In genomic region chr10:52274910-52275604, GRCm38 (mm10) we compare ENCODE assay signal across 7 mouse cellular contexts. TPM values are rescaled to one million over a fixed set of nuclear protein-coding genes. Genes with fewer than 3 reads are reported as not detected.
DNase-seq lines count a peak whose midpoint lies in the region; ATAC-seq lines count a peak whose summit lies in the region.

No protein-coding gene starts in this region.

- intact Hi-C loops in left cerebral cortex, postnatal 4 days (cut with DNase I) = no loop called here
- intact Hi-C loops in left cerebral cortex, postnatal 14 days (cut with DNase I) = no loop called here

- H3K27me3 ChIP-seq in forebrain, embryonic 13.5 days = no peaks in the 10 kb centered on the region
- H3K27me3 ChIP-seq in heart, embryonic 16.5 days (ENCODE audit: control insufficient read depth, insufficient read depth, low read length) = no peaks in the 10 kb centered on the region

- H3K36me3 ChIP-seq in forebrain, embryonic 13.5 days (ENCODE audit: poor library complexity, severe bottlenecking) = no peaks in the 10 kb centered on the region
- no peaks in the 10 kb centered on the region for H3K36me3 ChIP-seq in heart, embryonic 16.5 days (ENCODE audit: control insufficient read depth, insufficient read depth)

- peak overlapping the region; percentile 34; the same call in 1 of the 2 replicates for H3K9ac ChIP-seq in forebrain, embryonic 13.5 days
- H3K9ac ChIP-seq in heart, embryonic 16.5 days (ENCODE audit: low read length) = no peak overlapping the region

- DNase-seq in left cerebral cortex, postnatal 4 days = peak; percentile 4
- no peak for DNase-seq in left cerebral cortex, postnatal 14 days (ENCODE audit: low spot score in 2 of 2)
- DNase-seq in mesoderm, embryonic 11.5 days (ENCODE audit: low read depth, low spot score) = peak; percentile 16
- DNase-seq in ovary, adult 18-20 months (ENCODE audit: low spot score) = no peak
- no peak for DNase-seq in spleen, postnatal 4 days (ENCODE audit: low spot score in 2 of 2)

- H3K27ac ChIP-seq in forebrain, embryonic 13.5 days = peak overlapping the region; percentile 66
- peak overlapping the region; percentile 57 for H3K27ac ChIP-seq in heart, embryonic 16.5 days (ENCODE audit: low read length)

- H3K4me1 ChIP-seq in forebrain, embryonic 13.5 days = peaks cover 40% of the 10 kb centered on the region
- H3K4me1 ChIP-seq in heart, embryonic 16.5 days (ENCODE audit: control insufficient read depth, insufficient read depth, low read length) = peaks cover 7% of the 10 kb centered on the region

- no peaks in the 10 kb centered on the region for H3K9me3 ChIP-seq in forebrain, embryonic 13.5 days (replicated peaks)
- H3K9me3 ChIP-seq in heart, embryonic 16.5 days (replicated peaks; ENCODE audit: control insufficient read depth, low read length) = no peaks in the 10 kb centered on the region

- H3K4me3 ChIP-seq in forebrain, embryonic 13.5 days = no peak overlapping the region
- H3K4me3 ChIP-seq in heart, embryonic 16.5 days (ENCODE audit: low read length) = no peak overlapping the region

- WGBS in forebrain, embryonic 13.5 days = 28% methylated on average over 15 of the region's 15 CpGs
- 47% methylated on average over 15 of the region's 15 CpGs for WGBS in heart, embryonic 16.5 days

- ATAC-seq in forebrain, embryonic 13.5 days = peak; percentile 22; the same call in 1 of the 2 replicates
- 0 out of 2 replicates have a peak, but pooled peaks have one; percentile 28 for ATAC-seq in heart, embryonic 16.5 days (replicated peaks; ENCODE audit: extremely low read depth, insufficient read depth, low FRiP score)

- peak overlapping the region; percentile 32 for H3K4me2 ChIP-seq in forebrain, embryonic 13.5 days
- H3K4me2 ChIP-seq in heart, embryonic 16.5 days (ENCODE audit: low read depth, low read length) = no peak overlapping the region

RNA-seq across cellular contexts. Expression of gene Dcbld1, which starts 41.6 kb away (rescaled TPM):
- 10 to 100 TPM; 11.6 to 12.6 TPM for total RNA-seq in left cerebral cortex, postnatal 4 days (2021)
- 1 to 10 TPM; 5.3 to 6.9 TPM for total RNA-seq in left cerebral cortex, postnatal 14 days (2021)
- polyA plus RNA-seq in forebrain, embryonic 13.5 days (2015; fragmentation: Nextera tagmentation; extraction: Ambion mirVana) = 21.8 and 22.7 TPM in 2 replicates
- polyA plus RNA-seq in heart, embryonic 16.5 days (2015; fragmentation: Nextera tagmentation; extraction: Ambion mirVana) = 8.8 and 9.8 TPM in 2 replicates

Comparison
In these comparisons a context has a peak if more than half of its experiments do, and no peak if none do; other contexts are left out.
1. DNase-seq: peak in left cerebral cortex, postnatal 4 days (single experiment) and mesoderm, embryonic 11.5 days (single experiment); none in left cerebral cortex, postnatal 14 days (0 of 2), ovary, adult 18-20 months (single experiment) and spleen, postnatal 4 days (0 of 2).